Mouse (Mus musculus) heart, adult 2 months (tissue): Measurements from ENCODE around the gene Inf2.

Experiments
- CTCF ChIP-seq: fragments of 200-600 bp; IDR thresholded peaks from 2 replicates; pipeline ENCODE4 v1.8.1; 2022; ENCODE audit warnings: antibody characterized with exemption, mild to moderate bottlenecking, moderate library complexity
- EP300 ChIP-seq: fragments of 200-500 bp; IDR thresholded peaks from 2 replicates; pipeline ENCODE4 v1.6.1; 2011; ENCODE audit warnings: low read depth, low read length, control low read depth; ENCODE audit not compliant: insufficient read depth
- POLR2A ChIP-seq: fragments of 200-500 bp; IDR thresholded peaks from 2 replicates; pipeline ENCODE4 v1.6.1; 2011; ENCODE audit warnings: mild to moderate bottlenecking, low read depth, low read length, control low read depth; ENCODE audit not compliant: insufficient read depth

DNA sequence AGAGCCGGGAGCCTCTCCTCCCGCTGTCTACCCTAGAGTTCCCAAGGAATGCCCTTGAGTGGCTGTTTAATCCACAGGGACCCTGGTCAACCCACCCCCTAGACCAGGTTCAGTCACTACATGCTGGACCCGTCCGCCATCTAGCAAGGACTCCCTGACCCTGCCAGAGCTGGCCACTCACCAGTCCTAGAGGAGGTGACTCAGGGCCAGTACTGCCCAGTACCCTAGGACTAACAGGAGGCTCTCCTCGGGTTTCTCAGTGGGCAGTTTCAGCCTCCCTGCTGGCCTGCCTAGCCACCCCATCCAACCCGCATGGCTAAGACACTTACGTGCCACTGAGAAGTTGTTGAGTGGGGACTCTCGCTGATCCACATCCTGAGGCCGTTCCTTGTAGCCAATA, 73.3 kb downstream of the Inf2 start:
- TF ChIP-seq CTCF (no peak), POLR2A (no peak), EP300 (no peak)
